Mouse (Mus musculus) adrenal gland, adult (tissue): ENCODE data around the gene Tk2.

Experiments
- DNase-seq, 2 experiments: peaks; one replicate each; pipeline ENCODE4 v3.0.0; 2022 to 2023; ENCODE audit warnings: low spot score in 1 of 2; ENCODE audit not compliant: inconsistent age in 2 of 2

Gene Tk2

GRCm38 (mm10) chr8:104227048-104227447, 21.3 kb downstream of the Tk2 start:
- DNase-seq: no peak

GRCm38 (mm10) chr8:104219806-104220205, 28.6 kb downstream of the Tk2 start:
- peak; percentile 76 to 90 for DNase-seq

- peak; percentile 52 to 81 for DNase-seq
These were observed 29.3 kb downstream of the Tk2 start for GRCm38 (mm10) chr8:104219079-104219478.

- no peak for DNase-seq
These were observed 30.8 kb downstream of the Tk2 start for GRCm38 (mm10) chr8:104217601-104218000.

- DNase-seq: peak in 1 of 2 experiments; percentile 50
These were observed 43.1 kb downstream of the Tk2 start for GRCm38 (mm10) chr8:104205292-104205691.

- DNase-seq: no peak
These were observed 46.0 kb downstream of the Tk2 start for GRCm38 (mm10) chr8:104202320-104202719.

GRCm38 (mm10) chr8:104201622-104202021, 46.7 kb downstream of the Tk2 start:
- no peak for DNase-seq

GRCm38 (mm10) chr8:104199802-104200201, 48.6 kb downstream of the Tk2 start:
- DNase-seq: no peak

- DNase-seq: peak; percentile 62 to 88
These were observed 56.9 kb downstream of the Tk2 start for GRCm38 (mm10) chr8:104191496-104191895.

GRCm38 (mm10) chr8:104190777-104191468, 57.4 kb downstream of the Tk2 start:
- peak; percentile 58 to 86 for DNase-seq

- no peak for DNase-seq
These were observed 59.9 kb downstream of the Tk2 start for GRCm38 (mm10) chr8:104188459-104188858.

GRCm38 (mm10) chr8:104187622-104188021, 60.7 kb downstream of the Tk2 start:
- DNase-seq: no peak

GRCm38 (mm10) chr8:104186827-104187226, 61.5 kb downstream of the Tk2 start:
- peak in 1 of 2 experiments; percentile 63 for DNase-seq

GRCm38 (mm10) chr8:104184905-104185304, 63.5 kb downstream of the Tk2 start:
- no peak for DNase-seq

- no peak for DNase-seq
These were observed 71.3 kb downstream of the Tk2 start for GRCm38 (mm10) chr8:104177054-104177453.
